Mouse (Mus musculus) midbrain, embryonic 11.5 days (tissue): ENCODE measurements at regions not wholly inside any gene's neighbourhood (a gene's known extent, or its start where the extent isn't known, plus 50 kb on each side); places are given as distances from the start of the nearest gene placed in this dataset.

ENCODE experiments used
- ATAC-seq: fragments of 200-750 bp; cut with Nextera tagmentation; 2 replicates; pipeline ENCODE4 v1.8.0; 2017; ENCODE audit warnings: moderate TSS enrichment, moderate library complexity; ENCODE audit not compliant: low FRiP score
- DNase-seq: peaks from one replicate; pipeline ENCODE4 v3.0.0; 2015; ENCODE audit warnings: low spot score; ENCODE audit errors: missing footprints
- H3K27ac ChIP-seq: fragments of 300-500 bp; sonication (generic); 2 replicates; pipeline ENCODE4 v1.5.1; 2014; ENCODE audit warnings: low read depth, low read length
- H3K27me3 ChIP-seq: fragments of 300-500 bp; sonication (generic); 2 replicates; pipeline ENCODE4 v1.6.1; 2014; ENCODE audit warnings: mild to moderate bottlenecking, low read length, moderate library complexity, mixed read lengths; ENCODE audit not compliant: control insufficient read depth, insufficient read depth
- H3K36me3 ChIP-seq: fragments of 300-500 bp; sonication (generic); 2 replicates; pipeline ENCODE4 v1.6.1; 2014; ENCODE audit warnings: mild to moderate bottlenecking, low read length, moderate library complexity, mixed read lengths; ENCODE audit not compliant: control insufficient read depth, insufficient read depth
- H3K4me1 ChIP-seq: fragments of 300-500 bp; sonication (generic); 2 replicates; pipeline ENCODE4 v1.6.1; 2014; ENCODE audit warnings: low read length; ENCODE audit not compliant: control insufficient read depth, insufficient read depth
- H3K4me2 ChIP-seq: fragments of 300-500 bp; sonication (generic); 2 replicates; pipeline ENCODE4 v1.6.1; 2014; ENCODE audit warnings: mild to moderate bottlenecking, moderate library complexity
- H3K4me3 ChIP-seq: fragments of 300-500 bp; sonication (generic); 2 replicates; pipeline ENCODE4 v1.5.1; 2014; ENCODE audit warnings: low read depth, low read length
- H3K9ac ChIP-seq: fragments of 300-500 bp; sonication (generic); 2 replicates; pipeline ENCODE4 v1.6.1; 2014; ENCODE audit warnings: low read length
- H3K9me3 ChIP-seq: fragments of 300-500 bp; sonication (generic); 2 replicates; pipeline ENCODE4 v1.6.1; 2016; ENCODE audit warnings: low read length; ENCODE audit not compliant: control insufficient read depth
- WGBS: fragments of 180-500 bp; shearing (Covaris S2); extraction: QIAGEN DNeasy Blood & Tissue Kit; methylation state at CpG from one replicate; pipeline ENCODE4 v1.1.7; 2014; 5-methylcytosine and 5-hydroxymethylcytosine counted together

DNA sequence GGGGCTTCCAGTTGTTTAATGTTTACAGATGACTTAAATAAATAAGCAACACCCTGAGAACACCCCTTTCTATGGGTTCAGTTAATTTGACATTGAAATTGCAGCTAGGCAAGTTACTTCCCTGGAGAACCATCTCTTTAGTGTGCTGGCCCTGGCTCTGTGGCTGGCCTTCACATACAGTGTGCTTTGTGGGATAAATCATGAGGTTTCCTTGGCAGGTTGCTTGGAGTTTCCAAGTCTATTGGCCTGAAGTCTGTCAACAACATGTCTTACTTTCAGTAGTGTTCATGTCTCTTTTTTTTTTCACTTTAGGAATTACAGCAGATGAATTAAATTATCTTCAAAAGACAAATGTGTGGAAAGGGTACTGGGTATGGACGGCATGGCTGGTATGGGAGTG, 359.2 kb upstream of the Dph6 start:
- Histone ChIP-seq H3K36me3 (no peaks in the 10 kb centered on the region), H3K4me3 (no peak overlapping the region), H3K27me3 (no peaks in the 10 kb centered on the region), H3K27ac (no peak overlapping the region), H3K9ac (no peak overlapping the region), H3K4me2 (no peak overlapping the region), H3K9me3 (no peaks in the 10 kb centered on the region), H3K4me1 (no peaks in the 10 kb centered on the region)
- no peak for DNase-seq
- ATAC-seq, result no peak
- WGBS, result 91% methylated on average over 1 of the region's 1 CpGs

DNA sequence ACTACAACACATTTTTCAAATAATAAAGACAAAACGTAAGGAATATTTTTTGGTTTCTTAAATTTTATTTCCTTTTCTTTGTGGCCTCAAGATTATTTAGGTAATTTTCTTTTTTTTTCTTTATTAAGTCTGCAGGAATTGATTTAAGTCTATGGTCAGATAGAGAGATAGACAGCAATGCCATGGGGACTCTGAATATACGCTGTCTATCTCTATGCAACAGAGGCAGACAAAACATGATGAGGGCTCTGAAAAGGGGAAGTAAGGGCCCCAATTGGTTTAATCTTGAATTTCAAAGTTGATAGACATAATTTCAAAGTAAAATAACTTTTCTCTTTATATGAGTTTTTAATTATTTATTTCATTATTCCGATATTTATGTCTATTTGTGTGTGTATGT, 372.0 kb upstream of the Dph6 start:
- Histone ChIP-seq H3K4me1 (no peaks in the 10 kb centered on the region), H3K9ac (no peak overlapping the region), H3K27ac (no peak overlapping the region), H3K36me3 (no peaks in the 10 kb centered on the region), H3K4me3 (no peak overlapping the region), H3K27me3 (no peaks in the 10 kb centered on the region), H3K4me2 (no peak overlapping the region), H3K9me3 (no peaks in the 10 kb centered on the region)
- ATAC-seq (no peak), DNase-seq (no peak)
- WGBS, result 94% methylated on average over 3 of the region's 3 CpGs

DNA sequence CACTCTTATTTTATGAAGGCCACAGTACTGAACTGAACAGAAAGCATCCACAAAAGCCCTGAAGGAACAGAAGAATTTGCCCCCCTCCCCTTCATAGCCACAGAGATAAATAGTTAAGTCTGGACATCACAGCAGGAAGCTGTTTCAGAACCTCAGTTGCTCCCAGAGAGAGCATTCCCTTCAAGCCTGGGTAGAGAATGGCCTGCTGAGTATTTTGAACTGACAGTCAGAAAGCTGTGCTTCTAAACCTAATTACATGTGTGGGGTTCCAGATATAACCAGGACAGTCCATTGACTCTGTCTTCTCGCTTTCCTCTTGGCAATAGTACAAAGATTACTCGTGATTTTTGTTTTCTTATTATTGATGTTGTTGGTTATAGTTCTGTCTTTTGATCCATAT, 376.4 kb upstream of the Dph6 start:
- H3K4me3 ChIP-seq, result no peak overlapping the region
- ATAC-seq (no peak), DNase-seq (no peak)
- no peaks in the 10 kb centered on the region for H3K9me3 ChIP-seq
- no peaks in the 10 kb centered on the region for H3K36me3 ChIP-seq
- H3K4me2 ChIP-seq, result no peak overlapping the region
- no peak overlapping the region for H3K9ac ChIP-seq
- H3K27ac ChIP-seq, result no peak overlapping the region
- H3K4me1 ChIP-seq, result no peaks in the 10 kb centered on the region
- no peaks in the 10 kb centered on the region for H3K27me3 ChIP-seq
- 64% methylated on average over 2 of the region's 2 CpGs for WGBS

DNA sequence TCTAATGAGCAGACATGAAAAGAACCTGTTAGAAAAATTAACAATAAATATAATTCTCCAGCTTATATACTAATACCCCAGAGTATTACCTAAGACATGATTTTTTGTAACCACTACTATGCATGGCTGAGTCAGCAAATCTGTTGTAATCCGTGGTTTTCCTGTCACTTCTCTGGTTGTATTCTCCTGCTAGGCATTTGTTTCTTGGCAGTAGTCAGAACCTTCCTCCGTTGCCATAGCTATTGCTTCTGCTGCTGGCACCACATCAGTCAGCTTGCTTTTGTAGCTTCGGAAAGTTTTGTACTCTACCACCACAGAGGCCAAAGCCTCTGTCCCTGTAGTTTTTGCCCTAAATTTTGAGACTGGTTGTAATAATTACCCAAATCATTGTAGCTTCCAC, 381.4 kb upstream of the Dph6 start:
- DNase-seq (no peak), ATAC-seq (no peak)
- no peaks in the 10 kb centered on the region for H3K36me3 ChIP-seq
- H3K27me3 ChIP-seq, result no peaks in the 10 kb centered on the region
- H3K9me3 ChIP-seq, result no peaks in the 10 kb centered on the region
- no peak overlapping the region for H3K4me2 ChIP-seq
- H3K4me1 ChIP-seq, result no peaks in the 10 kb centered on the region
- H3K9ac ChIP-seq, result no peak overlapping the region
- H3K27ac ChIP-seq, result no peak overlapping the region
- H3K4me3 ChIP-seq, result no peak overlapping the region
- WGBS, result 82% methylated on average over 3 of the region's 3 CpGs

DNA sequence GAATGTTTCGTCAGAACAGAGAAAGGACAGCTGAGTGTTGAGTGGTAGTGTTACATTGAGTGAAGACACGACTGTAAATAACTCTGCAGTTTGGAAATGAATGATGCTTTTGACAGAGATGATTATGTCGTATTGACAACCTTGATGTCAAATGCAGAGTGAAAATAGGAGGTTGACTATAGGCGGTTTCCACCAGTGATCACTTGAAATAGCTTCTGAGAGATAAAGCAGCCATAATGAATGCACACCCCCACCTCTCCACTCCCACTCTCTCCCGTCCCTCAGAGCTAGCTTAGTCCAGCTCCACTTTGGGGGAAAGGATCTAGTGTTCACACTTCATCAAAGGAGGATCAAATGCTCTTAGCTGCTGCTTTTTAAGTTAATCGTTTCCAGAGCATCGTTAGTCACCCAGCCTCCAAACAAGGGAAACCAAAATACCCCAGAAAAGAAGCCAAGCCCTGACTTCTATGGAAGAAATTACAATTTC, 387.6 kb upstream of the Dph6 start:
- no peaks in the 10 kb centered on the region for H3K27me3 ChIP-seq
- H3K27ac ChIP-seq, result no peak overlapping the region
- H3K36me3 ChIP-seq, result no peaks in the 10 kb centered on the region
- H3K4me1 ChIP-seq, result no peaks in the 10 kb centered on the region
- DNase-seq, result no peak
- H3K4me2 ChIP-seq, result no peak overlapping the region
- H3K4me3 ChIP-seq, result no peak overlapping the region
- no peak overlapping the region for H3K9ac ChIP-seq
- no peak for ATAC-seq
- H3K9me3 ChIP-seq, result no peaks in the 10 kb centered on the region
- WGBS, result 60% methylated on average over 7 of the region's 7 CpGs

GRCm38 (mm10) chr2:115056327-115057070, 401.7 kb upstream of the Dph6 start:
- ATAC-seq (no peak), DNase-seq (no peak)
- Histone ChIP-seq H3K36me3 (no peaks in the 10 kb centered on the region), H3K27ac (no peak overlapping the region), H3K4me1 (no peaks in the 10 kb centered on the region), H3K27me3 (no peaks in the 10 kb centered on the region), H3K4me2 (no peak overlapping the region), H3K4me3 (no peak overlapping the region), H3K9me3 (no peaks in the 10 kb centered on the region), H3K9ac (no peak overlapping the region)
- 69% methylated on average over 4 of the region's 4 CpGs for WGBS

- 76% methylated on average over 2 of the region's 2 CpGs for WGBS
- Histone ChIP-seq H3K4me1 (no peaks in the 10 kb centered on the region), H3K4me3 (no peak overlapping the region), H3K4me2 (no peak overlapping the region), H3K27me3 (no peaks in the 10 kb centered on the region), H3K9me3 (no peaks in the 10 kb centered on the region), H3K36me3 (no peaks in the 10 kb centered on the region), H3K27ac (no peak overlapping the region), H3K9ac (no peak overlapping the region)
- ATAC-seq, result no peak
- no peak for DNase-seq
These were observed 402.4 kb upstream of the Dph6 start for GRCm38 (mm10) chr2:115057200-115057599.

DNA sequence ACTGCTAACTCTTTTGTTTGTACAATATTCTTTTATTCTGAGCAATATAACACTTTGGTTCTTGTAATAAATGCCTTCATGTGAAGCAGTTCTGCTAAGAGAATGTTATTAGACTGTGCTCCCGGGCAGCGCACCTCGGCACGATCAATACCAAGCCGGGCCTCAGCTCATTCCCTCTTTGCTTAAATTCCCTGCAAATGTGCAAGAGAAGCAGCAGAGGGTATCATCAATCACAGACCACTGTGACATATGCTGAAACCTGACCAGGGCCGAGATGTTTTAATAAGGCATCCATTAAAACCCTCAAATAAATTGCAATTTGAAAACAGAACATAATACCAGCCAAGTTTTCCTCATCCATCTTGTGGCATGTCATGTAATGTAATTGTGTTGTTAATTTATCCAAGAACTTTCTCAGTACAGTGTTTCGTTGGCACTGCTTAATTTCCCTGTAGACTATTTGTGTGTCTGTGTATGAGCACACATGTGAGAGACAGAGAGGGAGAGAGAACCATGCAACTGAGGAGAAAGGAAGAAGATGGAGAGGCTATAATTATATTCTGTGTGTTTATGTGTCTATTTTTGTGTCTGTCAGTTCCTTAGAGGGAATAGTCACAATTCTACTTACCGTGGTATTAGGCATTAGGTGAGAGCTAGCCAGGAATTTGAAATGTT, 412.9 kb upstream of the Dph6 start:
- Histone ChIP-seq H3K4me3 (no peak overlapping the region), H3K27me3 (no peaks in the 10 kb centered on the region), H3K4me2 (no peak overlapping the region), H3K9me3 (no peaks in the 10 kb centered on the region), H3K9ac (no peak overlapping the region), H3K27ac (no peak overlapping the region), H3K36me3 (no peaks in the 10 kb centered on the region), H3K4me1 (no peaks in the 10 kb centered on the region)
- WGBS, result 85% methylated on average over 8 of the region's 8 CpGs
- ATAC-seq (no peak), DNase-seq (no peak)

DNA sequence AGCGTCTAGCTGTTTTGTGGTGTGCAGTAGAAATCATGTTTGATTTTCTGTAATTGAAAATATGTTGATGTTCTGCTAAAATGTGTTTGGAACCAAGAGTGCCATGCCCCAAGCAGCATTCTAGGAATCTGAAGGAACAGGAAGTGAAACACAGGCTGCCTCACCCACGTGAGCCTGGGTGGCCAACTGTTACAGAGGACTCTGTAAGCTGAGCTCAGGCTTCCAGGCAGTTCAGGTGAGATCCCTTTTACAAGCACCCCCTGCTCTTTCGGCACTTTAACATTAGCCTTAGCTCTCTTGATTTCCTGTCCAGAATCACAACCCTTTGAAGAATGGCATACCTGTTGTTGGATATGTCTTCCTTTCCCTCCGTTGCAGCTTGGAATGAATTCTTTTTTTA, 414.9 kb upstream of the Dph6 start:
- 67% methylated on average over 4 of the region's 4 CpGs for WGBS

More for the DNA sequence above, 414.9 kb upstream of the Dph6 start:
- no peaks in the 10 kb centered on the region for H3K9me3 ChIP-seq
- H3K4me1 ChIP-seq, result no peaks in the 10 kb centered on the region
- no peaks in the 10 kb centered on the region for H3K36me3 ChIP-seq
- no peak overlapping the region for H3K4me2 ChIP-seq
- ATAC-seq (no peak), DNase-seq (no peak)
- H3K27me3 ChIP-seq, result no peaks in the 10 kb centered on the region
- no peak overlapping the region for H3K4me3 ChIP-seq
- H3K27ac ChIP-seq, result no peak overlapping the region
- no peak overlapping the region for H3K9ac ChIP-seq
